Mouse (Mus musculus) testis, adult 2 months (tissue): ENCODE measurements around the gene Cnbp. TPM values are rescaled to one million over a fixed set of nuclear protein-coding genes. Genes with fewer than 3 reads are reported as not detected.

ENCODE experiments used
- H3K27ac ChIP-seq: fragments of 200-500 bp; 2 replicates; pipeline ENCODE4 v1.5.1; 2012; ENCODE audit warnings: low read depth, low read length; ENCODE audit not compliant: control insufficient read depth, insufficient read depth
- H3K27me3 ChIP-seq: fragments of 200-500 bp; 2 replicates; pipeline ENCODE4 v1.6.1; 2012; ENCODE audit warnings: mild to moderate bottlenecking, low read length, moderate library complexity; ENCODE audit not compliant: control insufficient read depth, insufficient read depth
- H3K36me3 ChIP-seq: fragments of 200-500 bp; 2 replicates; pipeline ENCODE4 v1.6.1; 2012; ENCODE audit warnings: mild to moderate bottlenecking, low read length; ENCODE audit not compliant: control insufficient read depth, insufficient read depth
- H3K4me1 ChIP-seq: fragments of 200-500 bp; 2 replicates; pipeline ENCODE4 v1.6.1; 2012; ENCODE audit warnings: low read length; ENCODE audit not compliant: control insufficient read depth, insufficient read depth
- H3K4me3 ChIP-seq: fragments of 200-500 bp; 2 replicates; pipeline ENCODE4 v1.5.1; 2012; ENCODE audit warnings: low read depth, mild to moderate bottlenecking, low read length, moderate library complexity, mixed read lengths; ENCODE audit not compliant: control insufficient read depth
- CTCF ChIP-seq: fragments of 200-500 bp; IDR thresholded peaks from 2 replicates; pipeline ENCODE4 v1.5.1; 2012; ENCODE audit warnings: low read depth, mild to moderate bottlenecking, inconsistent platforms, low read length, moderate library complexity; ENCODE audit not compliant: control insufficient read depth, insufficient read depth, insufficient replicate concordance
- POLR2A ChIP-seq: fragments of 200-500 bp; IDR thresholded peaks from 2 replicates; pipeline ENCODE4 v1.6.1; 2012; ENCODE audit warnings: low read depth, mild to moderate bottlenecking, inconsistent platforms, low read length, moderate library complexity; ENCODE audit not compliant: control insufficient read depth
- polyA plus RNA-seq: library from polyadenylated mRNA; depleted of rRNA; stranded (reverse); fragments of >200 nt; gene quantifications from 2 replicates; pipeline ENCODE4 v1.2.3, GENCODE M21; 2012

The Cnbp gene
- polyA plus RNA-seq, 1 experiment = 130 TPM

DNA sequence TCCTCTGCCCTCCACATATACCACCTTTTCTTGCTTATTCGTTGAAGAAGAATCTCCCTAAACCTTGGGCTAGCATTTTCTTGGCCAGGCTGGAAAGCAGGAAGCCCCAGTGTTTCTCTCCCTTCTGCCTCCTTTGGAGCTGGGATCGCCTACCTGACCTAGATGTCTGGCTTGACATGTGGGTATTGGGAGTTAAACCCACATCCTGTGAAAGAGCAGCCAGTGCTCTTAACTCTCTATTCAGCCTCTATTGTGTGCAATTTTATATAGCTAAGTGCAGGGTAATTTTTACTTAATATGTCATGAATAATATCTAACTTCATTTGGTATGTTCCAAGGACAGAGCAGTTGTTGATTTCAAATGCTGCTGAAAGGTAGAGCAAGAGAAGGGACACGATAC, 28.7 kb upstream of the Cnbp start:
- no peak overlapping the region for H3K4me3 ChIP-seq
- H3K27me3 ChIP-seq = no peaks in the 10 kb centered on the region
- peaks cover 4% of the 10 kb centered on the region; the same call in 1 of the 2 replicates for H3K4me1 ChIP-seq
- H3K36me3 ChIP-seq = no peaks in the 10 kb centered on the region
- no peak overlapping the region for H3K27ac ChIP-seq
- TF ChIP-seq POLR2A (no peak), CTCF (no peak)

DNA sequence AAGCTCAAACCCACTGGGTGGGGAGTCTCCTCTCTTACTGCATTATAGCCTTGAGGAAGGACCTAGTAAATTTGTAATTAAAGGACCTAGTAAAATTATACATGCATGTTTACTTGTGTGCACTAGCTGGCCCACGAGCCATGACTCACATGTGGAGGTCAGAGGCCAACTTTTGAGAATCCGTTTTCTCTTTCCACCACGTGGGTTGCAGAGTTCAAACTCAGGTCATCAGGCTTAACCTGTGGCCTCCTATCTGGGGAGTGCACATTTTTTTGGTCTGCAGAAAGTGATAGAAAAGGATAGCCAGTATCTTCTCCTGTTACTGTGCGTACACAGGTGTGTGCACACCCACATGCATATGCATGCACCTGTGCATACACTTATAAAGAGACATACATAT, 28.1 kb upstream of the Cnbp start:
- Histone ChIP-seq H3K36me3 (no peaks in the 10 kb centered on the region), H3K4me3 (no peak overlapping the region), H3K27me3 (no peaks in the 10 kb centered on the region), H3K4me1 (peaks cover 4% of the 10 kb centered on the region; the same call in 1 of the 2 replicates), H3K27ac (no peak overlapping the region)
- TF ChIP-seq POLR2A (no peak), CTCF (no peak)

DNA sequence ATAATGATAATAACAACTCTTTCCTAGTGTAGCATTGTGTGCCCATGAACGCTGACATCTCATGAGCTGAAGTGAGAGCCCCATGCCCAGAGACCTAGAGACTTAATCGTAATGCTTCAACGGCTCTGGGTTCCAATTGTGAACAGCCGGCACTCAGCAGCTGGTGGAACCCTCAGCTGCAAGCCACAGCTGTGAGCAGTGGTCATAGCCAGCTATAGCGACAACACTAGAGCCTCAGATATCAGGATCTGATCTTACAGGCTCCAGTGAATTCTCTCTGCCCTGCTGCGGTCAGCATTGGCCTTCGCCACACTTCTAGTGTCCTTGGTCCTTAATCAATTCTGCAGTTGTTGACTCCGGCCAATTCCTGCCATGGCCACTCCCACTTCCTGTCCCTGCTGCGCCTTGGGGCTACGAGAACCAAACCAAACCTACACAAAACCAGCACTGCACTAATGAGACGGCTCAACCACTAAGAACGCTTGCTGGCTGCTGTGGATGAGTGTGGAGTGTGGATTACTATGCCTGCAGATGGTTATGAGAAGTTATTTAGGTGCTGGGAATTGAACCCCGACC, 25.2 kb upstream of the Cnbp start:
- Histone ChIP-seq H3K4me1 (peaks cover 4% of the 10 kb centered on the region; the same call in 1 of the 2 replicates), H3K4me3 (no peak overlapping the region), H3K36me3 (no peaks in the 10 kb centered on the region), H3K27ac (no peak overlapping the region), H3K27me3 (no peaks in the 10 kb centered on the region)
- no peak for TF ChIP-seq CTCF
- no peak for TF ChIP-seq POLR2A

DNA sequence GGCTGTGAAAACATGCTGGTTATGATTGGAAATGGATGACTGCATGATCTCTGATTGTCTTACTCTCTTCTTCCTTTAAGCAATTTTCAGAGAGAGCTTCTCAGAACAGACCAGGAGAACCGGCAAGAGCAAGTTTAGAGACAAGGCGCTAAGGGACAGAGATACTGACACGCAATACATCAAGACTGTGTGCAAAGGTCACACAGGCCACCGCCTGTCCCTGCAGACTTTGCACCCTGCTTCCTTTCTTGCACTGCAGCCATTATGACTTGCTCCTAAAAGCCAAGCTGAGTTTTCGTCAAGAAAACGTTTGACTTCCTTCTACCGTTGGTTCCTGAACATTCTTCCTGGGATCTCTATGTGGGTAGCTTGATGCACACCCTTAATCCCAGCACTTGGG, 24.7 kb upstream of the Cnbp start:
- Histone ChIP-seq H3K4me3 (no peak overlapping the region), H3K27ac (no peak overlapping the region), H3K4me1 (peaks cover 4% of the 10 kb centered on the region; the same call in 1 of the 2 replicates), H3K27me3 (no peaks in the 10 kb centered on the region), H3K36me3 (no peaks in the 10 kb centered on the region)
- TF ChIP-seq CTCF = no peak

DNA sequence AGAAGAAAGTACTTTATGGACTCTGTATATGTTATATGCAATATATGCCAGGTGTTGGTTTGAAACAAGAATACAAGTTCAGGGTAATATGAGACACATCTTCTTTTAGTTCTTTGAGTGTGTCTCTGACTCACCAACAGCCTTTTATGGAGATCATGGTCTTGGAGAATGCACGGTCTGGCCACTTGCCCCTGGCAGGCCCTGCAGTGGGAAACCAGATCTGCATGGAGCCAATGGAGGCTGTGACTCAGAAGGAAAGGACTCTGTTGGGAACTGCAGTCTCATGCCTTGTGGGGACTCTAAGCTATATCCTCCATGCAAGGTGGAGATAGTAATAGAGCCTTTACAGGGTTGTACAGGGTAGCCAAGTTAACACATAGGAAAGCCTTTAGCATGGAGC, 24.2 kb upstream of the Cnbp start:
- no peaks in the 10 kb centered on the region for H3K27me3 ChIP-seq
- no peaks in the 10 kb centered on the region for H3K36me3 ChIP-seq
- H3K27ac ChIP-seq = no peak overlapping the region
- H3K4me3 ChIP-seq = no peak overlapping the region
- H3K4me1 ChIP-seq = peaks cover 4% of the 10 kb centered on the region; the same call in 1 of the 2 replicates
- no peak for TF ChIP-seq POLR2A
- TF ChIP-seq CTCF = no peak

DNA sequence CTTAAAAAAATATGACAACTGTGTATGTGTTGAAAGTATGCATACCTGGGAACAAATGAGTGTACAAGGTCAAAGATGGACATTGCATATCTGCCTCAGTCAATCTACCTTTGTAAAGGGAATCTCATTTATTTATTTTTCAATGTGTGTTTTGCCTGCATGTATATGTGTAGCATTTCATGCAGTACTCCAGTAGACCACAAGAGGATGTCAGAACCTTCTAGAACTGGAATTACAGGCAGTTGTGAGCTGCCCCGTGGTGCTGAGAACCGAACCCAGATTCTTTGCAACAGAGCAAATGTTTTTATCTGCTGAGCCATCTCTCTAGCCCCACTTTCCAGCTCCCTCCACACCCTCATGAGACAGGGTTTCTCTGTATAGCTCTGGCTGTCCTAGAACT, 23.1 kb upstream of the Cnbp start:
- Histone ChIP-seq H3K4me1 (peaks cover 4% of the 10 kb centered on the region; the same call in 1 of the 2 replicates), H3K4me3 (no peak overlapping the region), H3K27me3 (no peaks in the 10 kb centered on the region), H3K36me3 (no peaks in the 10 kb centered on the region), H3K27ac (no peak overlapping the region)
- TF ChIP-seq POLR2A = no peak
- no peak for TF ChIP-seq CTCF

DNA sequence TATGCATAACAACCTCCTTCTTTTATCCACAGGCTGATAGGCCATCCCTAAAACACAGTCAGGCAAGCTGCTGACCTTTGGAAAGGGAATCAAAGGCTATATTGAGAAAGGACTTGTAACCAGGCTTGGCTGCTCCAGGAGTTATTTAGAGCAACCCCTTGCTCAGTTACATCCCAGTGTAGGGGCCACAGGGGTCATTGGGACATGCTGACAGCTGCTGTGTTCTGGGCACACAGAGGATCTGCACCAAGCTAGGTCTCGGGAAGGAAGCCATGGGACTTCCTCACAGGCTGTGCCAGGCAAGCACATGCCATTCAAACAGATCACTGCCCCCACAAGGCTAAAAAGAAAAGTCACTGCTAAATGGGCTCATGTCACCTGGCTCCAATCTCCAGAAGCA, 22.2 kb upstream of the Cnbp start:
- Histone ChIP-seq H3K27me3 (no peaks in the 10 kb centered on the region), H3K4me1 (peaks cover 4% of the 10 kb centered on the region; the same call in 1 of the 2 replicates)
- no peak for TF ChIP-seq POLR2A
- TF ChIP-seq CTCF = no peak

DNA sequence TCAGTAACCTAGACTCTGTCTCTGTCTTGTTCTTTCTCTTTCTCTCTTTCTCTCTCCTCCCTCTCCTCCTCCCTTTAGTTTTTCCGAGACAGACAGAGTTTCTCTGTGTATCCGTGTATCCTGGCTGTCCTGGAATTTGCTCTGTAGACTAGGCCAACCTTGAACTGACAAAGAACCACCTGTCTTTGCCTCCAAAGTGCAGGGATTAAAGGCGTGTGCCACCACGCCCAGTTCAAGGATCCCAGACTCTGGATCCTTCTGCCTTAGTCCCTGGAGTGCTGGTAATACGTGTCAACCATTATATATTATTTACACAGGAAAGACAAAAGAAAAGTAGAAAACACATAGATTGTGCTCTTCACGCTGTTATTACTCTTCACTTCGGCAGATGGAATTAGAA, 20.3 kb upstream of the Cnbp start:
- TF ChIP-seq CTCF = no peak
- no peak for TF ChIP-seq POLR2A
- Histone ChIP-seq H3K27ac (no peak overlapping the region), H3K27me3 (no peaks in the 10 kb centered on the region), H3K36me3 (no peaks in the 10 kb centered on the region), H3K4me1 (peaks cover 3% of the 10 kb centered on the region; the same call in 1 of the 2 replicates), H3K4me3 (no peak overlapping the region)

More for the DNA sequence above, 22.2 kb upstream of the Cnbp start:
- H3K4me3 ChIP-seq = no peak overlapping the region
- no peaks in the 10 kb centered on the region for H3K36me3 ChIP-seq
- no peak overlapping the region for H3K27ac ChIP-seq
